Mouse (Mus musculus): ENCODE measurements at regions not wholly inside any gene's neighbourhood (a gene's known extent, or its start where the extent isn't known, plus 50 kb on each side); places are given as distances from the start of the nearest gene placed in this dataset.

DNA sequence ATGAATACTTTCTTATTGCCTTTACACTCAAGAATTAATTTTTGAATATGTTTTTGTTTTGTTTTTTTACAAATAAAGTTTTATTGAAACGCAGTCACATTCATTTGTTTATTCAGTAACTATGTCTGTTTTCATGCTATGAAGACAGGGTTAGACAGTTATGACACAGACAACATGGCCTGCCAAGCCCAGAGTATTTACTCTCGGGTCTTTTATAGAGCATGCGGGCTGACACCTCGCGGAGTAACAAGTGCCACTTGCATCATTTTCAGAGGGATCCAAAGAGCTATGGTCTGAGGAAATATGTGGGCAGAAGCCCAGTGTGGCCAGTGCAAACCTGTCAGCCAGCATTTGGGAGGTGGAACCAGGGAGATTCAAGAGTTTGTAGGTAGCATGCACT is 206.5 kb upstream of the Nt5e start:
- TF ChIP-seq CTCF (IDR thresholded peaks at IDR 0.05; ENCODE audit: extremely low read depth, insufficient read length, insufficient replicate concordance, low read depth, low read length) (no peak), POLR2A (IDR thresholded peaks at IDR 0.05; ENCODE audit: low read depth, low read length) (no peak)

Measured in small intestine, adult 2 months (tissue).